Mouse (Mus musculus): ENCODE data around the gene Olfr791. TPM values are rescaled to one million over a fixed set of nuclear protein-coding genes. Genes with fewer than 3 reads are reported as not detected.

The Olfr791 gene
- polyA plus RNA-seq (2012; rRNA removed) = not detected in 2 replicates

- no peak for TF ChIP-seq CTCF (IDR thresholded peaks at IDR 0.05; ENCODE audit: extremely low read depth, insufficient read depth, low read length)
- no peak for TF ChIP-seq POLR2A (IDR thresholded peaks at IDR 0.05; ENCODE audit: extremely low read depth, insufficient read depth, low read length)
- no peak within 1 kb of the TSS for H3K27ac ChIP-seq (ENCODE audit: insufficient read depth, low read length)
- no peak within 1 kb of the TSS for H3K4me3 ChIP-seq (ENCODE audit: insufficient read depth, low read length)
- no peaks in the 10 kb centered on the region for H3K4me1 ChIP-seq (ENCODE audit: control insufficient read depth, insufficient read depth, low read length)
These were observed at the start of gene Olfr791 for GRCm38 (mm10) chr10:129521492-129521891. Gene Olfr791, plus strand, starts transcription at chr10:129521792.

- no peak overlapping the region for H3K27ac ChIP-seq (ENCODE audit: insufficient read depth, low read length)
- TF ChIP-seq POLR2A (IDR thresholded peaks at IDR 0.05; ENCODE audit: extremely low read depth, insufficient read depth, low read length) = no peak
- no peak for TF ChIP-seq CTCF (IDR thresholded peaks at IDR 0.05; ENCODE audit: extremely low read depth, insufficient read depth, low read length)
- no peaks in the 10 kb centered on the region for H3K4me1 ChIP-seq (ENCODE audit: control insufficient read depth, insufficient read depth, low read length)
- no peak overlapping the region for H3K4me3 ChIP-seq (ENCODE audit: insufficient read depth, low read length)
These were observed 48.3 kb upstream of the Olfr791 start for GRCm38 (mm10) chr10:129473256-129473655.

- H3K4me1 ChIP-seq (ENCODE audit: control insufficient read depth, insufficient read depth, low read length) = no peaks in the 10 kb centered on the region
These were observed 47.9 kb upstream of the Olfr791 start for GRCm38 (mm10) chr10:129473723-129474122.

DNA sequence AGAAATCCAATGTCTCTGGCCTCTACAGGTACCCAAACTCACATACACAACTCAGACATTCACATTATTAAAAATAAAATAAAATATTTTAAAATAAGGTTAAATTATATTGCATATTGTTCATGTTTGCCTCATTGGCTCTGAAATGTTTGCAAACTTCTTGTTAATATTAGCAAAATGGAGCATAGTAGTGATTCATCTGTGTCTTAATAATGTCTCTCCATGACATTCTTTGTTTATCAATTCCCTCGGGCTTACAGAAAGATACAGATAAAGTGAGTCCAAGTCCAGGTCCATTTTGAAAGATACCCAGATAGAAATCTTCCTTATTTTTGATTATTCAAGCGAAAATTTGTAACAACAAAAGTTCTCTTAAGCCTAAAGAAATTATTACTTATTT lies 37.1 kb upstream of the Olfr791 start, which contains the start of gene Olfr789:
Olfr789 (plus strand) TSS at position 301 of the 400 bp plus-strand sequence.
- H3K4me3 ChIP-seq (ENCODE audit: insufficient read depth, low read length) = no peak within 1 kb of the TSS
- no peaks in the 10 kb centered on the region for H3K4me1 ChIP-seq (ENCODE audit: control insufficient read depth, insufficient read depth, low read length)
- no peak within 1 kb of the TSS for H3K27ac ChIP-seq (ENCODE audit: insufficient read depth, low read length)
- TF ChIP-seq CTCF (IDR thresholded peaks at IDR 0.05; ENCODE audit: extremely low read depth, insufficient read depth, low read length) = no peak
- no peak for TF ChIP-seq POLR2A (IDR thresholded peaks at IDR 0.05; ENCODE audit: extremely low read depth, insufficient read depth, low read length)

More at GRCm38 (mm10) chr10:129473723-129474122, 47.9 kb upstream of the Olfr791 start:
- H3K4me3 ChIP-seq (ENCODE audit: insufficient read depth, low read length) = no peak overlapping the region
- no peak overlapping the region for H3K27ac ChIP-seq (ENCODE audit: insufficient read depth, low read length)
- no peak for TF ChIP-seq CTCF (IDR thresholded peaks at IDR 0.05; ENCODE audit: extremely low read depth, insufficient read depth, low read length)
- no peak for TF ChIP-seq POLR2A (IDR thresholded peaks at IDR 0.05; ENCODE audit: extremely low read depth, insufficient read depth, low read length)

- Histone ChIP-seq H3K27ac (ENCODE audit: insufficient read depth, low read length) (no peak overlapping the region), H3K4me3 (ENCODE audit: insufficient read depth, low read length) (no peak overlapping the region), H3K4me1 (ENCODE audit: control insufficient read depth, insufficient read depth, low read length) (no peaks in the 10 kb centered on the region)
- no peak for TF ChIP-seq CTCF (IDR thresholded peaks at IDR 0.05; ENCODE audit: extremely low read depth, insufficient read depth, low read length)
- TF ChIP-seq POLR2A (IDR thresholded peaks at IDR 0.05; ENCODE audit: extremely low read depth, insufficient read depth, low read length) = no peak
These were observed 31.5 kb upstream of the Olfr791 start for GRCm38 (mm10) chr10:129490101-129490500.

DNA sequence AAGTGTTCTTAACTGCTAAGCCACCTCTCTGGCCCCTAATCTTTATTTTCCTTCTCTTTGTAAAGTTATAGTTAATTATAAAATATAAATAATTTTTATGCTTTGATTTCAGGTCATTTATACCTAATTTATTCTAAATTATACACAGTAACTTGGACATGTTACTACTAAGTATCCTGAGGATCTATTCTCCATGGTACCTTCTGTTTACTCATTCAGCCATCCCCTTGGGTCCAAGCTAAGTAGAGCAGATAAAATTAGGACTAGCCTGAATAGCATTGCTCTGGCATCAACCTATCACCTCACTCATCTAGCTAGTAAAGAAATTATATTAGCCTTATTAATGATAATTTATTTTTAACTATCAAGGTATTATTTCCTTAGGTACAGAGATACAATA lies 23.4 kb upstream of the Olfr791 start, which contains the start of gene Olfr790:
Olfr790 (plus strand) TSS at position 301 of the 400 bp plus-strand sequence.
- H3K27ac ChIP-seq (ENCODE audit: insufficient read depth, low read length) = no peak within 1 kb of the TSS
- H3K4me3 ChIP-seq (ENCODE audit: insufficient read depth, low read length) = no peak within 1 kb of the TSS
- no peak for TF ChIP-seq CTCF (IDR thresholded peaks at IDR 0.05; ENCODE audit: extremely low read depth, insufficient read depth, low read length)
- TF ChIP-seq POLR2A (IDR thresholded peaks at IDR 0.05; ENCODE audit: extremely low read depth, insufficient read depth, low read length) = no peak
- no peaks in the 10 kb centered on the region for H3K4me1 ChIP-seq (ENCODE audit: control insufficient read depth, insufficient read depth, low read length)

DNA sequence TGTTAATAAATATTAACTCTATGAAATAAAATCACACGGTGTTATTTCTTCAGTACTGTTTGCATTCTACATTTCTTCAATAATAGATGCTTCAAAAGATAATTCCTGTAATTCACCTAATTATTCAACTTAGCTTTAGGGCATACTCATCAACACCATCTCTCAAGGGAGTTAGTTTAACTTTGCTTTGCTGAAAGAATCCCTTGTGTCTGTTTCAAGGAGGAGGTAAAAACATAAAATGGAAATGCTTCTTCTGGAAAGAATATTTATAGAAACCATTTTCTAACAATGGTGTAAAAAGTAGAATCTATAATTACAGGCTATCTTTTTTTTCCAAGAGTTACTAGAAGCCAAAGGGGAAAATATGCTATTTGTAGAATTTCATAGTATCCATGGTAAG lies 17.3 kb downstream of the Olfr791 start, which contains the start of gene Olfr792:
Olfr792 (plus strand) TSS at position 301 of the 400 bp plus-strand sequence.
- TF ChIP-seq POLR2A (IDR thresholded peaks at IDR 0.05; ENCODE audit: extremely low read depth, insufficient read depth, low read length) (no peak), CTCF (IDR thresholded peaks at IDR 0.05; ENCODE audit: extremely low read depth, insufficient read depth, low read length) (no peak)
- no peaks in the 10 kb centered on the region for H3K4me1 ChIP-seq (ENCODE audit: control insufficient read depth, insufficient read depth, low read length)
- no peak within 1 kb of the TSS for H3K4me3 ChIP-seq (ENCODE audit: insufficient read depth, low read length)
- H3K27ac ChIP-seq (ENCODE audit: insufficient read depth, low read length) = no peak within 1 kb of the TSS

GRCm38 (mm10) chr10:129549354-129549753 lies 27.8 kb downstream of the Olfr791 start:
- no peak overlapping the region for H3K27ac ChIP-seq (ENCODE audit: insufficient read depth, low read length)
- no peaks in the 10 kb centered on the region for H3K4me1 ChIP-seq (ENCODE audit: control insufficient read depth, insufficient read depth, low read length)
- H3K4me3 ChIP-seq (ENCODE audit: insufficient read depth, low read length) = no peak overlapping the region
- no peak for TF ChIP-seq CTCF (IDR thresholded peaks at IDR 0.05; ENCODE audit: extremely low read depth, insufficient read depth, low read length)
- TF ChIP-seq POLR2A (IDR thresholded peaks at IDR 0.05; ENCODE audit: extremely low read depth, insufficient read depth, low read length) = no peak

DNA sequence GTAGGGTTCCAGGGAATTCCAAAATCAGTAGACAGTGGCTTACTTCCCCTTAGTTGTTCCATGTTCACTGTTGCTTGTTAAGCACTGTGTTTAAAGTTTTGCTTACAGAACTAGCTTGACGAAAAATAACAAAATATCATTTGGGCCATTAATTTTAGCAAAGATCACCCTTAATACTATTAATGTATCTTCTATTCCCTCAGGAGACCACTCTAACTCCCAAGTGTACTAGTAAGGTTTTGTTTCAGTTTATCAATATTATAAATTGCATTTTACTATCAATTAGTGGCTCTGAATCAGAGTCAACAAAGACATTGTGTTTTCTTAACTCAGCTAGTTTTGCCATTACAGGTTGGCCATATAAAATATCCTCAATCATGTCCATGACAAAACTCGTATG lies 45.8 kb downstream of the Olfr791 start, which contains the start of gene Olfr794:
Olfr794 (plus strand) TSS at position 301 of the 400 bp plus-strand sequence.
- no peaks in the 10 kb centered on the region for H3K4me1 ChIP-seq (ENCODE audit: control insufficient read depth, insufficient read depth, low read length)
- TF ChIP-seq POLR2A (IDR thresholded peaks at IDR 0.05; ENCODE audit: extremely low read depth, insufficient read depth, low read length) (no peak), CTCF (IDR thresholded peaks at IDR 0.05; ENCODE audit: extremely low read depth, insufficient read depth, low read length) (no peak)
- no peak within 1 kb of the TSS for H3K27ac ChIP-seq (ENCODE audit: insufficient read depth, low read length)
- no peak within 1 kb of the TSS for H3K4me3 ChIP-seq (ENCODE audit: insufficient read depth, low read length)

GRCm38 (mm10) chr10:129577066-129577465 lies 55.5 kb downstream of the Olfr791 start:
- TF ChIP-seq CTCF (IDR thresholded peaks at IDR 0.05; ENCODE audit: extremely low read depth, insufficient read depth, low read length) = no peak
- no peak for TF ChIP-seq POLR2A (IDR thresholded peaks at IDR 0.05; ENCODE audit: extremely low read depth, insufficient read depth, low read length)
- no peaks in the 10 kb centered on the region for H3K4me1 ChIP-seq (ENCODE audit: control insufficient read depth, insufficient read depth, low read length)
- no peak overlapping the region for H3K4me3 ChIP-seq (ENCODE audit: insufficient read depth, low read length)

More at GRCm38 (mm10) chr10:129577066-129577465, 55.5 kb downstream of the Olfr791 start:
- no peak overlapping the region for H3K27ac ChIP-seq (ENCODE audit: insufficient read depth, low read length)

Other genes starting within 250 kb of the Olfr791 start
- not detected in 2 replicates for gene Olfr780, start 203.7 kb upstream of the Olfr791 start, polyA plus RNA-seq (2012; rRNA removed)
- gene Olfr781, start 192.9 kb upstream of the Olfr791 start, polyA plus RNA-seq (2012; rRNA removed) = not detected in 2 replicates
- gene Olfr782, start 172.9 kb upstream of the Olfr791 start, polyA plus RNA-seq (2012; rRNA removed) = not detected in 2 replicates
- gene Olfr784, start 137.7 kb upstream of the Olfr791 start, polyA plus RNA-seq (2012; rRNA removed) = 0.21 and 0.31 TPM in 2 replicates
- not detected in 2 replicates for gene Olfr785, start 116.4 kb upstream of the Olfr791 start, polyA plus RNA-seq (2012; rRNA removed)
- not detected in 2 replicates for gene Olfr786, start 94.5 kb upstream of the Olfr791 start, polyA plus RNA-seq (2012; rRNA removed)
- gene Olfr787, start 59.9 kb upstream of the Olfr791 start, polyA plus RNA-seq (2012; rRNA removed) = not detected in 2 replicates
- not detected in 2 replicates for gene Olfr788, start 50.8 kb upstream of the Olfr791 start, polyA plus RNA-seq (2012; rRNA removed)
- not detected in 2 replicates for gene Olfr789, start 37.0 kb upstream of the Olfr791 start, polyA plus RNA-seq (2012; rRNA removed)
- gene Olfr790, start 23.3 kb upstream of the Olfr791 start, polyA plus RNA-seq (2012; rRNA removed) = not detected in 2 replicates
- not detected in 2 replicates for gene Olfr792, start 17.4 kb downstream of the Olfr791 start, polyA plus RNA-seq (2012; rRNA removed)
- gene Olfr794, start 45.9 kb downstream of the Olfr791 start, polyA plus RNA-seq (2012; rRNA removed) = not detected in 2 replicates
- not detected in 2 replicates for gene Olfr796, start 90.8 kb downstream of the Olfr791 start, polyA plus RNA-seq (2012; rRNA removed)
- not detected in 2 replicates for gene Olfr798, start 106.1 kb downstream of the Olfr791 start, polyA plus RNA-seq (2012; rRNA removed)
- gene Olfr799, start 115.7 kb downstream of the Olfr791 start, polyA plus RNA-seq (2012; rRNA removed) = not detected in 2 replicates
- gene Olfr800, start 135.9 kb downstream of the Olfr791 start, polyA plus RNA-seq (2012; rRNA removed) = not detected in 2 replicates
- gene Olfr801, start 152.1 kb downstream of the Olfr791 start, polyA plus RNA-seq (2012; rRNA removed) = not detected in 2 replicates
- not detected in 2 replicates for gene Olfr802, start 166.4 kb downstream of the Olfr791 start, polyA plus RNA-seq (2012; rRNA removed)
- not detected in 2 replicates for gene Olfr803, start 172.5 kb downstream of the Olfr791 start, polyA plus RNA-seq (2012; rRNA removed)
- not detected in 2 replicates for gene Olfr804, start 181.4 kb downstream of the Olfr791 start, polyA plus RNA-seq (2012; rRNA removed)
- gene Olfr805, start 207.6 kb downstream of the Olfr791 start, polyA plus RNA-seq (2012; rRNA removed) = not detected in 2 replicates
- gene Olfr806, start 220.1 kb downstream of the Olfr791 start, polyA plus RNA-seq (2012; rRNA removed) = not detected in 2 replicates
- not detected in 2 replicates for gene Olfr807, start 236.0 kb downstream of the Olfr791 start, polyA plus RNA-seq (2012; rRNA removed)
- not detected in 2 replicates for gene Olfr808, start 243.7 kb downstream of the Olfr791 start, polyA plus RNA-seq (2012; rRNA removed)

Data from cortical plate, adult 2 months (tissue).